ENCODE assay signal across 29 mouse cellular contexts in genomic region chr4:132505800-132506199, GRCm38 (mm10). TPM values are rescaled to one million over a fixed set of nuclear protein-coding genes. Genes with fewer than 3 reads are reported as not detected.
DNase-seq lines count a peak whose midpoint lies in the region; ATAC-seq and TF ChIP-seq lines count a peak whose summit lies in the region.
"Had no signal": no experiment of that assay in that cellular context is flagged by ENCODE, and none has a peak within 500 bp of the region (broad histone marks: within the 10 kb centered on the region; RNA-seq: fewer than 3 reads in every experiment).

No protein-coding gene starts in this region.

- no peaks in the 10 kb centered on the region for H3K36me3 ChIP-seq in liver, embryonic 11.5 days (ENCODE audit: control insufficient read depth, insufficient read depth, low read length)
- peaks cover 17% of the 10 kb centered on the region for H3K36me3 ChIP-seq in ES-E14 (ENCODE audit: control insufficient read depth, insufficient read depth, low read length, poor library complexity, severe bottlenecking)
- H3K36me3 ChIP-seq in myocyte (ENCODE audit: control insufficient read depth, insufficient read depth) = peaks cover 26% of the 10 kb centered on the region
- no peaks in the 10 kb centered on the region for H3K36me3 ChIP-seq in hindbrain, embryonic 16.5 days (ENCODE audit: control insufficient read depth, insufficient read depth, low read length)
- H3K36me3 ChIP-seq: hindbrain, embryonic 10.5 days; hindbrain, embryonic 15.5 days; limb, embryonic 10.5 days; limb, embryonic 15.5 days; midbrain, embryonic 12.5 days had no signal

- DNase-seq in liver, embryonic 11.5 days (ENCODE audit: low spot score) = no peak
- DNase-seq in liver = no peak
- no peak for DNase-seq in ES-E14 (ENCODE audit: low read depth, low spot score)
- no peak for DNase-seq in left cerebral cortex, adult 8-10 months (ENCODE audit: low spot score in 2 of 2)
- DNase-seq in spleen, postnatal 4 days (ENCODE audit: low spot score in 2 of 2) = no peak
- DNase-seq: adrenal gland, postnatal 25 days; cerebellum, adult 18-20 months; cerebellum, postnatal 10 days; gastrocnemius, adult 2 months; heart, postnatal 10 days; kidney, adult 8-10 months; kidney, postnatal 10 days; layer of hippocampus, postnatal 36 days; lung, embryonic 14.5 days; lung, postnatal 14 days; right cerebral cortex, postnatal 25 days; thymus, adult 18-20 months; thymus, postnatal 25 days had no signal

- peaks cover 54% of the 10 kb centered on the region for H3K4me1 ChIP-seq in liver, embryonic 11.5 days (replicated peaks; ENCODE audit: control insufficient read depth, insufficient read depth, low read length)
- peaks cover 5 to 12% of the 10 kb centered on the region in 2 experiments; a peak in 3 of 4 replicates for H3K4me1 ChIP-seq in ES-E14 (ENCODE audit: control insufficient read depth in 2 of 2, insufficient read depth in 2 of 2, low read length in 2 of 2, poor library complexity in 1 of 2)
- H3K4me1 ChIP-seq in bone marrow macrophage, adult 2 months (ENCODE audit: control insufficient read depth, insufficient read depth, low read length) = peaks cover 41% of the 10 kb centered on the region
- peaks cover 6% of the 10 kb centered on the region for H3K4me1 ChIP-seq in hindbrain, embryonic 16.5 days (ENCODE audit: control insufficient read depth, insufficient read depth, low read depth, low read length)

- no peak for TF ChIP-seq POLR2A in bone marrow macrophage, adult 2 months (IDR thresholded peaks at IDR 0.05; ENCODE audit: borderline replicate concordance, low read depth, low read length)
- no peak for TF ChIP-seq POLR2A in myocyte (IDR thresholded peaks at IDR 0.05; ENCODE audit: insufficient read length, low read depth)

- in situ Hi-C loops in ES-E14 (cut with MboI; ENCODE audit: low sequenced_read_pairs in 2 of 2, unreplicated experiment in 2 of 2) = no loop called here

- H3K27ac ChIP-seq in liver, embryonic 11.5 days (ENCODE audit: low read depth, low read length) = peak overlapping the region; percentile 56; the same call in 1 of the 2 replicates
- H3K27ac ChIP-seq in ES-E14 (ENCODE audit: insufficient read depth, low read depth, low read length, poor library complexity, severe bottlenecking) = peak overlapping the region; percentile 73
- peak overlapping the region; percentile 33 for H3K27ac ChIP-seq in bone marrow macrophage, adult 2 months (ENCODE audit: insufficient read depth, low read depth, low read length)
- no peak overlapping the region for H3K27ac ChIP-seq in hindbrain, embryonic 16.5 days (ENCODE audit: low read depth, low read length)
- H3K27ac ChIP-seq: gastrocnemius, adult 2 months; heart, embryonic 13.5 days; hindbrain, embryonic 10.5 days; hindbrain, embryonic 15.5 days; limb, embryonic 10.5 days; limb, embryonic 15.5 days; midbrain, embryonic 12.5 days had no signal

- WGBS in liver, embryonic 11.5 days = 49% methylated on average over 10 of the region's 10 CpGs
- WGBS in hindbrain, embryonic 16.5 days = 27% methylated on average over 10 of the region's 10 CpGs

- H3K4me2 ChIP-seq in liver, embryonic 11.5 days = peak overlapping the region; percentile 43; the same call in 1 of the 2 replicates
- H3K4me2 ChIP-seq in myocyte (ENCODE audit: low read depth) = peak overlapping the region; percentile 24
- no peak overlapping the region for H3K4me2 ChIP-seq in hindbrain, embryonic 16.5 days (ENCODE audit: low read length)
- H3K4me2 ChIP-seq: heart, embryonic 13.5 days; hindbrain, embryonic 15.5 days; limb, embryonic 15.5 days; lung, embryonic 14.5 days; midbrain, embryonic 12.5 days had no signal

- no peak overlapping the region for H3ac ChIP-seq in myocyte (ENCODE audit: control insufficient read depth, insufficient read length)

- no peaks in the 10 kb centered on the region for H3K9me3 ChIP-seq in liver, embryonic 11.5 days (ENCODE audit: control insufficient read depth, low read length)
- H3K9me3 ChIP-seq in ES-E14 (ENCODE audit: control insufficient read depth, insufficient read depth, low read depth, low read length) = no peaks in the 10 kb centered on the region
- no peaks in the 10 kb centered on the region for H3K9me3 ChIP-seq in hindbrain, embryonic 16.5 days (ENCODE audit: control insufficient read depth, low read length)
- H3K9me3 ChIP-seq: heart, embryonic 13.5 days; hindbrain, embryonic 10.5 days; hindbrain, embryonic 15.5 days; limb, embryonic 10.5 days; limb, embryonic 15.5 days; midbrain, embryonic 12.5 days had no signal

- TF ChIP-seq CTCF in bone marrow macrophage, adult 2 months (IDR thresholded peaks at IDR 0.05; ENCODE audit: low read depth, low read length) = no peak

- H3K9ac ChIP-seq in liver, embryonic 11.5 days (ENCODE audit: low read depth, low read length) = no peak overlapping the region
- peak overlapping the region; percentile 19 for H3K9ac ChIP-seq in ES-E14 (ENCODE audit: insufficient read depth, low read depth, low read length, poor library complexity, severe bottlenecking)
- no peak overlapping the region for H3K9ac ChIP-seq in hindbrain, embryonic 16.5 days (ENCODE audit: low read depth, low read length)
- H3K9ac ChIP-seq: heart, embryonic 13.5 days; hindbrain, embryonic 15.5 days; limb, embryonic 15.5 days; lung, embryonic 14.5 days; midbrain, embryonic 12.5 days had no signal

- peaks cover 80% of the 10 kb centered on the region for H3K79me2 ChIP-seq in myocyte (ENCODE audit: control insufficient read depth, insufficient read depth)

- no peaks in the 10 kb centered on the region for H3K27me3 ChIP-seq in liver, embryonic 11.5 days (replicated peaks; ENCODE audit: control insufficient read depth, insufficient read depth, low read length)
- no peaks in the 10 kb centered on the region for H3K27me3 ChIP-seq in myocyte (ENCODE audit: control insufficient read depth, insufficient read depth, insufficient read length)
- no peaks in the 10 kb centered on the region for H3K27me3 ChIP-seq in hindbrain, embryonic 16.5 days (replicated peaks; ENCODE audit: control insufficient read depth, insufficient read depth, low read length)
- H3K27me3 ChIP-seq: heart, embryonic 13.5 days; hindbrain, embryonic 15.5 days; limb, embryonic 15.5 days; Patski had no signal

- no peak for ATAC-seq in liver, embryonic 11.5 days (replicated peaks; ENCODE audit: low FRiP score)
- no peak for ATAC-seq in hindbrain, embryonic 16.5 days
- ATAC-seq: forebrain, embryonic 16.5 days; Patski had no signal

- H3K4me3 ChIP-seq in liver, embryonic 11.5 days (ENCODE audit: low read depth, low read length) = no peak overlapping the region
- H3K4me3 ChIP-seq in ES-E14 (ENCODE audit: insufficient read depth in 1 of 2, low read depth in 1 of 2, low read length in 2 of 2, poor library complexity in 1 of 2, severe bottlenecking in 1 of 2) (peak overlapping the region; percentile 42 to 53), myocyte (peak overlapping the region; percentile 99)
- no peak overlapping the region for H3K4me3 ChIP-seq in bone marrow macrophage, adult 2 months (ENCODE audit: insufficient read depth, low read length)
- H3K4me3 ChIP-seq in hindbrain, embryonic 16.5 days (ENCODE audit: low read length) = no peak overlapping the region
- H3K4me3 ChIP-seq: gastrocnemius, adult 2 months; heart, embryonic 13.5 days; hindbrain, embryonic 10.5 days; hindbrain, embryonic 15.5 days; limb, embryonic 10.5 days; limb, embryonic 15.5 days; midbrain, embryonic 12.5 days had no signal

TF ChIP-seq in myocyte, 11 proteins besides CTCF, POLR2A, EP300 and RAD21 (continues in another document):
- TF ChIP-seq CEBPB (IDR thresholded peaks at IDR 0.05; ENCODE audit: insufficient read depth, poor library complexity, severe bottlenecking) = no peak

RNA-seq across cellular contexts. Expression of gene Sesn2, which starts 4.5 kb away (rescaled TPM):
- polyA plus RNA-seq in liver, embryonic 11.5 days (2014; fragmentation: Nextera tagmentation; extraction: Ambion mirVana) = 10.2 and 10.5 TPM in 2 replicates
- total RNA-seq in ES-E14 (2012; rRNA removed) = 75.8 and 96.1 TPM in 2 replicates
- polyA plus RNA-seq in bone marrow macrophage, adult 2 months (2012; ENCODE audit: insufficient read depth, insufficient read length, missing spikeins) = 12.8 and 13.8 TPM in 2 replicates
- polyA plus RNA-seq in myocyte (2012; fragmentation: generic; extraction: Trizol) = 71.5 TPM
- polyA plus RNA-seq in hindbrain, embryonic 16.5 days (2015; fragmentation: Nextera tagmentation; extraction: Ambion mirVana) = 13.3 and 14.6 TPM in 2 replicates
- total RNA-seq in left cerebral cortex, adult 8-10 months (2022) = 10 to 100 TPM in 2 of 4 experiments, 1 to 10 TPM in 2; 9.7 to 12.3 (median 10.1) TPM

RNA-seq across cellular contexts. Expression of gene Atpif1, which starts 27.7 kb away (rescaled TPM):
- 1,813 and 1,952 TPM in 2 replicates for polyA plus RNA-seq in liver, embryonic 11.5 days (2014; fragmentation: Nextera tagmentation; extraction: Ambion mirVana)
- total RNA-seq in ES-E14 (2012; rRNA removed) = 485 and 496 TPM in 2 replicates
- polyA plus RNA-seq in bone marrow macrophage, adult 2 months (2012; ENCODE audit: insufficient read depth, insufficient read length, missing spikeins) = 539 and 589 TPM in 2 replicates
- 477 TPM for polyA plus RNA-seq in myocyte (2012; fragmentation: generic; extraction: Trizol)
- polyA plus RNA-seq in hindbrain, embryonic 16.5 days (2015; fragmentation: Nextera tagmentation; extraction: Ambion mirVana) = 1,157 and 1,329 TPM in 2 replicates
- total RNA-seq in left cerebral cortex, adult 8-10 months (2022) = 100 to 1,000 TPM; 377 to 510 (median 435) TPM

RNA-seq across cellular contexts. Expression of gene Dnajc8, which starts 29.6 kb away (rescaled TPM):
- 241 and 245 TPM in 2 replicates for polyA plus RNA-seq in liver, embryonic 11.5 days (2014; fragmentation: Nextera tagmentation; extraction: Ambion mirVana)
- 127 and 167 TPM in 2 replicates for total RNA-seq in ES-E14 (2012; rRNA removed)
- 140 and 155 TPM in 2 replicates for polyA plus RNA-seq in bone marrow macrophage, adult 2 months (2012; ENCODE audit: insufficient read depth, insufficient read length, missing spikeins)
- polyA plus RNA-seq in myocyte (2012; fragmentation: generic; extraction: Trizol) = 95.1 TPM
- polyA plus RNA-seq in hindbrain, embryonic 16.5 days (2015; fragmentation: Nextera tagmentation; extraction: Ambion mirVana) = 130 and 138 TPM in 2 replicates
- 100 to 1,000 TPM in 2 of 4 experiments, 10 to 100 TPM in 2; 97.8 to 114 (median 101) TPM for total RNA-seq in left cerebral cortex, adult 8-10 months (2022)

RNA-seq across cellular contexts. Expression of gene Med18, which starts 42.1 kb away (rescaled TPM):
- 24.6 and 24.7 TPM in 2 replicates for polyA plus RNA-seq in liver, embryonic 11.5 days (2014; fragmentation: Nextera tagmentation; extraction: Ambion mirVana)
- total RNA-seq in ES-E14 (2012; rRNA removed) = 29.7 and 32.8 TPM in 2 replicates
- polyA plus RNA-seq in bone marrow macrophage, adult 2 months (2012; ENCODE audit: insufficient read depth, insufficient read length, missing spikeins) = 6.4 and 8.0 TPM in 2 replicates
- polyA plus RNA-seq in myocyte (2012; fragmentation: generic; extraction: Trizol) = 5.3 TPM
- polyA plus RNA-seq in hindbrain, embryonic 16.5 days (2015; fragmentation: Nextera tagmentation; extraction: Ambion mirVana) = 14.7 and 15.2 TPM in 2 replicates
- total RNA-seq in left cerebral cortex, adult 8-10 months (2022) = 10 to 100 TPM in 2 of 4 experiments, 1 to 10 TPM in 2; 9.2 to 12.0 (median 9.8) TPM

RNA-seq across cellular contexts. Expression of gene Ptafr, which starts 58.1 kb away (rescaled TPM):
- 0.73 and 0.85 TPM in 2 replicates for polyA plus RNA-seq in liver, embryonic 11.5 days (2014; fragmentation: Nextera tagmentation; extraction: Ambion mirVana)
- total RNA-seq in ES-E14 (2012; rRNA removed) = 0.26 and 0.40 TPM in 2 replicates
- polyA plus RNA-seq in bone marrow macrophage, adult 2 months (2012; ENCODE audit: insufficient read depth, insufficient read length, missing spikeins) = 81.4 and 91.0 TPM in 2 replicates
- polyA plus RNA-seq in myocyte (2012; fragmentation: generic; extraction: Trizol) = not detected
- 0.39 and 0.48 TPM in 2 replicates for polyA plus RNA-seq in hindbrain, embryonic 16.5 days (2015; fragmentation: Nextera tagmentation; extraction: Ambion mirVana)
- total RNA-seq in left cerebral cortex, adult 8-10 months (2022) = 1 to 10 TPM; 1.1 to 3.0 (median 1.8) TPM
- polyA plus RNA-seq: Patski had no signal

Comparison
In these comparisons a context has a peak if more than half of its experiments do, and no peak if none do; other contexts are left out.
1. H3K4me3 ChIP-seq: peak in ES-E14 (2 of 2) and myocyte (single experiment); none in liver, embryonic 11.5 days (single experiment), bone marrow macrophage, adult 2 months (single experiment) and hindbrain, embryonic 16.5 days (single experiment).